Mouse (Mus musculus): Measurements from ENCODE around the gene Tspan17. TPM values are rescaled to one million over a fixed set of nuclear protein-coding genes. Genes with fewer than 3 reads are reported as not detected.

The Tspan17 gene
- polyA plus RNA-seq (2014; fragmentation: Nextera tagmentation; extraction: Ambion mirVana): 6.5 and 8.7 TPM in 2 replicates

DNA sequence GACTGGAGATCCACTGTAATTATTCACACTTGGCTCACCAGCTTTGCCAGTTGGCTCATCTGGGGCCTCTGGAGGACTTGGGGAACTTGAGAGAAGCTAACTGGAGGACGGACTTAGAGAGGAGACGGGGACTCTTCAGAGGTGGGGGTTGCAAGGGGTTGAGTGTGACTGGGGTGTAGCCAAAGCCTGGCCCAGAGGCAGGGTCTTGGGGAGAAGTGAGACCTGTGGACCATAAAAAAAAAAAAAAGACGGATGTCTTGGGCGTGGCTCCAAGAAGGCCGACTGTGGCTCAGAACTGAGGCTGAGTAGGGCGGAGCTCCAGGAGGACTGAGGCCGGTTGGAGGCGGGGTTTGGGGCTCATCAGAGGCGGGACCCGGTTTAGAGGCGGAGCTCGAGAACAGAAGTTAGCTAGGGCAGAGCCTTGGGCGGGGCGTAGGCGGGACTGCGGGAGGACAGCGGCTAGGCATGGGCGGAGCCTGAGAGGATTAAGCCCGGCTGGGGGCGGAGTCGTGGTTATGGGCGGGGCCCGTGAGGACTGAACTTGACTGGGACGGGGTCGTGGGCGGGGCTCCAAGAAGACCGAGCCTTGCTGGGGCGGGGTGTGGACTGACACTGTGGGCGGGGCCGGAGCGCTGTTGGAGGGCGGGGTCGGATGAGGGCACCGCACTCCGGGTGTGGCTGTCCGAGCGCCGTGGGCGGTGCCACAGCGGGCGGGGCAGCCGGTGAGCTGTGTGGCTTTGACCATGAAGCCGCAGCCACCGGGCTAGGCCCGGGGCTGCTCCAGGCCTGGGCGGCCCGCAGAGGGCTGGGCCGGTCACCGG, at the start of gene Tspan17:
Gene Tspan17, plus strand, starts transcription at position 638 of the 821 bp plus-strand sequence.
- no peak for TF ChIP-seq CTCF (IDR thresholded peaks at IDR 0.05; ENCODE audit: low read depth)
- Histone ChIP-seq H3K27me3 (ENCODE audit: insufficient read depth, low read length) (peaks cover 11% of the 10 kb centered on the region; the same call in 1 of the 2 replicates), H3K9me3 (ENCODE audit: low read depth, low read length) (no peaks in the 10 kb centered on the region), H3K36me3 (ENCODE audit: insufficient read depth) (no peaks in the 10 kb centered on the region), H3K4me3 (ENCODE audit: low read depth, low read length) (peak within 1 kb of the TSS; percentile 58), H3K4me1 (ENCODE audit: insufficient read depth) (no peaks in the 10 kb centered on the region; the same call in 1 of the 2 replicates), H3K27ac (ENCODE audit: low read depth) (no peak within 1 kb of the TSS), H3K9ac (peak within 1 kb of the TSS; percentile 44), H3K4me2 (peak within 1 kb of the TSS; percentile 98)
- 2% methylated on average over 48 of the region's 49 CpGs for WGBS
- ATAC-seq (ENCODE audit: insufficient read depth): peak; percentile 89
- DNase-seq: peak; percentile 99

DNA sequence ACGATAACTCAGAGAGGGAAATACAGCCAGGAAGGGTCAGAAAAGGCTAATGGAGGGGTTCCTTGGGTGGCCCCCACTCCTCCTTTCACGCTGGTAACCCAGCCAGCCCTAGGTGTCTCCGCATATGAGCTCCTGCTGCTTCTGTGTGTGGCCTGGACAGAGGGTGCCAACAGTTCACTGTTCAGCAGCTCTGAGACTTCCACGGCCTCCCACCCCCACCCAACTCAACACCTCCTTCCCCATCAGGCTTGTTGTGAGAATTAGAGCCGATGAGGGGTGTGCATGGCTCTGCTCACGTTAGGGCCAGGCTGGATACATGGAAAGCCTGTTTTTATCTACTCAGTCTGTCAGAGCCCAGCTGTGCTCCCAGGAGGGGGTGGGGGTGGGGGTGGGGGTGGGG, 43.1 kb upstream of the Tspan17 start:
- TF ChIP-seq CTCF (IDR thresholded peaks at IDR 0.05; ENCODE audit: low read depth): no peak

DNA sequence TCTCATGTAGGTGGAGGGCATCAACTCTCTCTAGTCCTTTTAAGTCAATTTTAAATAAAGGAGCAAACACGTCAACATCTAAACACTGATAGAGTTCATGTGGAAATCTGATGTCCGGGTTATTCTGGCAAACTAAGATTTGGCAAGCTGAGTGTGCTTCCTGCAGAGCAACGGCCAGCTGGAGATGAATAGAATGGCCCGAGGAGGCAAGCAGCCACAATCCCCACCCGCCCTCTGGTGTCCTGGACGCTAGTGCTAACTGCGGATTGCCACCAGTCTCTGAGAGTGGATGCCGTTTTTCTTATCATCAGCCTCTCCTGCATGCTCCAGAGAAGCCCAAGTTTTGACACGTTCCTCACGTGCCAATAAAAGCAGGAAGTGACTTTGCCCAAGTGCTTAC, 42.3 kb upstream of the Tspan17 start:
- H3K4me1 ChIP-seq (ENCODE audit: insufficient read depth): no peaks in the 10 kb centered on the region
- no peak overlapping the region for H3K27ac ChIP-seq (ENCODE audit: low read depth)
- peak; percentile 4 for DNase-seq
- H3K9me3 ChIP-seq (ENCODE audit: low read depth, low read length): no peaks in the 10 kb centered on the region
- ATAC-seq (ENCODE audit: insufficient read depth): no peak
- H3K27me3 ChIP-seq (ENCODE audit: insufficient read depth, low read length): peaks cover 32% of the 10 kb centered on the region
- no peak overlapping the region for H3K9ac ChIP-seq
- no peaks in the 10 kb centered on the region for H3K36me3 ChIP-seq (ENCODE audit: insufficient read depth)
- WGBS: 35% methylated on average over 10 of the region's 10 CpGs
- H3K4me2 ChIP-seq: no peak overlapping the region
- H3K4me3 ChIP-seq (ENCODE audit: low read depth, low read length): no peak overlapping the region
- no peak for TF ChIP-seq CTCF (IDR thresholded peaks at IDR 0.05; ENCODE audit: low read depth)

More for the DNA sequence above, 43.1 kb upstream of the Tspan17 start:
- no peaks in the 10 kb centered on the region for H3K4me1 ChIP-seq (ENCODE audit: insufficient read depth)
- H3K4me2 ChIP-seq: no peak overlapping the region
- ATAC-seq (ENCODE audit: insufficient read depth) (no peak), DNase-seq (no peak)
- WGBS: 26% methylated on average over 6 of the region's 6 CpGs
- H3K27ac ChIP-seq (ENCODE audit: low read depth): no peak overlapping the region
- H3K9ac ChIP-seq: no peak overlapping the region
- H3K9me3 ChIP-seq (ENCODE audit: low read depth, low read length): no peaks in the 10 kb centered on the region
- peaks cover 31% of the 10 kb centered on the region for H3K27me3 ChIP-seq (ENCODE audit: insufficient read depth, low read length)
- no peak overlapping the region for H3K4me3 ChIP-seq (ENCODE audit: low read depth, low read length)
- H3K36me3 ChIP-seq (ENCODE audit: insufficient read depth): no peaks in the 10 kb centered on the region

DNA sequence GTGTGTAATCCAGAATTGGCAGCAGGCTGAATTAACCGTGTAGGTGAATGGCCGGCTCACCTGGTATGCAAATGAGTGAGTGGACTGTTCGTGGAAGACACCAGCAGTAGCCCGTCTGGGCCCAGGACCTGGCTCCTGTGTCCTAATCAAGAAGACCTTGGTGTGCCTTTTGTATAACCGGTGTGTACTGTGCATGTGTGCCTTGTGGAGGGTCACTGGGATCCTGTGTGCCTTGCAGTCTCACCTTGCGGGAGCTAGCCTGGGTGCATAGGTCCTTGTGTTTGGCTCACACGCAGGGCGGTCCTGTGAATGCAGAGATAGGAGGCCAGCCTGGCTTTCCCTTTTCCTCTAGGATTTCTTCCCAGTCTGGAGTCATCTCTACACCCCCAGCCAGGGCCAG, 41.0 kb upstream of the Tspan17 start:
- H3K9me3 ChIP-seq (ENCODE audit: low read depth, low read length): no peaks in the 10 kb centered on the region
- H3K4me1 ChIP-seq (ENCODE audit: insufficient read depth): no peaks in the 10 kb centered on the region
- H3K36me3 ChIP-seq (ENCODE audit: insufficient read depth): no peaks in the 10 kb centered on the region
- no peak overlapping the region for H3K4me2 ChIP-seq
- no peak for DNase-seq
- H3K27ac ChIP-seq (ENCODE audit: low read depth): no peak overlapping the region
- H3K4me3 ChIP-seq (ENCODE audit: low read depth, low read length): no peak overlapping the region
- ATAC-seq (ENCODE audit: insufficient read depth): no peak
- TF ChIP-seq CTCF (IDR thresholded peaks at IDR 0.05; ENCODE audit: low read depth): no peak
- WGBS: 75% methylated on average over 8 of the region's 8 CpGs
- H3K9ac ChIP-seq: no peak overlapping the region
- peaks cover 32% of the 10 kb centered on the region for H3K27me3 ChIP-seq (ENCODE audit: insufficient read depth, low read length)

DNA sequence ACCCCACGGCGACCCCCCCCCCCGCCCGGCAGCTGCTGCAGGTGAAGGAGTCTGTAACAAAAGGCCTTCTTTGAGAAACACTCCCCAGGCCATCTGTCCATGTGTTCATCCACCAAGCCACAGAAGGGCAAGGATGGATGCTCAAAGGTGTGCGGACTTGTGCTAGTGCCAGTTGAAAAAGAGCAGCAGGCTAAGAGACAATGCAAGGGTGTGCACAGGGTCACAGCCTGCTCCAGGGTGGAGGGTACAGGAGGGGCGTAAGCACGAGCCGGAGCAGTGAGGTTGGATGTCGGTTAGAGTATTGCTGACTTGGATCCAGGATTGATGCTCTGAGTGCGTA, 40.5 kb upstream of the Tspan17 start:
- no peak overlapping the region for H3K27ac ChIP-seq (ENCODE audit: low read depth)
- peak overlapping the region; percentile 82 for H3K4me2 ChIP-seq
- 42% methylated on average over 10 of the region's 10 CpGs for WGBS
- no peak for DNase-seq
- peaks cover 32% of the 10 kb centered on the region for H3K27me3 ChIP-seq (ENCODE audit: insufficient read depth, low read length)
- H3K4me1 ChIP-seq (ENCODE audit: insufficient read depth): no peaks in the 10 kb centered on the region
- no peak for ATAC-seq (ENCODE audit: insufficient read depth)
- no peak overlapping the region for H3K9ac ChIP-seq
- no peak for TF ChIP-seq CTCF (IDR thresholded peaks at IDR 0.05; ENCODE audit: low read depth)
- peak overlapping the region; percentile 53; the same call in 1 of the 2 replicates for H3K4me3 ChIP-seq (ENCODE audit: low read depth, low read length)
- no peaks in the 10 kb centered on the region for H3K9me3 ChIP-seq (ENCODE audit: low read depth, low read length)
- H3K36me3 ChIP-seq (ENCODE audit: insufficient read depth): no peaks in the 10 kb centered on the region

DNA sequence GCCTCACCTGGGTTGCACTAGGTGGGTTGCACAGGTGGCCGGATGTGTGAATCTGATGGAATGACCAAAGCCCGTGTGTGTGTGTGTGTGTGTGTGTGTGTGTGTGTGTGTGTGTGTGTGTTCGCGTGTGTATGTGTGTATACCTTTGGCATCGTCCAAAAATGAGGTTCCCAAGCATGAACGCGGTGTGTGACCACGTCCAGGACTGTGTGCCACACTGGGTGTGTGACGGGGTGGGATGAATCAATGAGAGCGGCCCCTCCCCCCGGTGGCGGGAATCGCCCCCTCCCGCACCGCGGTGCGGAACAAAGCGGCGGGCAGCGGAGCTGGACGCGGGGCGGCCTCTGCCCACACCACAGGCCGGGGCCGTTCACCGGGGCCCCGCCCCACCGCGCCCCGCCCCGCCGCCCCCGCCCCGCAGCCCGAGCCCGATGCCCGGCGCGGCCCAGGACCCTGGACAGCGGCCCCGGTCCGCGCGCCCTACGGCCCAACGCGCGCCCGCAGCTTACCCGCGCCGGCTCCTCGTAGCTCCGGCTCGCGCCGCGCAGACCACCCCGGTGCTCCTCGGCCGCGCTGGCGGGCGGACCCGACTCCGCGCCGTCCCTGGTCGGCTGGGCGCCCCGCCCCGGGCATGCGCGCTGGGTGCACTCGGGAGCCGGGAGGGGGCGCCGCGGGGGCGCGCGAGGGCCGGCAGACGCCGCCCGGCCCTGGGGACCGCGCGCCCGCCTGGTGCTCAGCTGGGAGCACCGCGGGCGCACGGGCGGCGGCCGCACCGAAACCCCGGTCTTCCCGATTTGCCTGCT, 39.9 kb upstream of the Tspan17 start:
- Histone ChIP-seq H3K27me3 (ENCODE audit: insufficient read depth, low read length) (peaks cover 32% of the 10 kb centered on the region), H3K9me3 (ENCODE audit: low read depth, low read length) (no peaks in the 10 kb centered on the region), H3K4me2 (peak overlapping the region; percentile 82), H3K27ac (ENCODE audit: low read depth) (no peak overlapping the region), H3K36me3 (ENCODE audit: insufficient read depth) (no peaks in the 10 kb centered on the region), H3K4me3 (ENCODE audit: low read depth, low read length) (peak overlapping the region; percentile 53), H3K9ac (no peak overlapping the region), H3K4me1 (ENCODE audit: insufficient read depth) (no peaks in the 10 kb centered on the region)
- peak; percentile 87 for ATAC-seq (ENCODE audit: insufficient read depth)
- TF ChIP-seq CTCF (IDR thresholded peaks at IDR 0.05; ENCODE audit: low read depth): no peak
- 2% methylated on average over 81 of the region's 100 CpGs for WGBS
- peak; percentile 82 for DNase-seq

DNA sequence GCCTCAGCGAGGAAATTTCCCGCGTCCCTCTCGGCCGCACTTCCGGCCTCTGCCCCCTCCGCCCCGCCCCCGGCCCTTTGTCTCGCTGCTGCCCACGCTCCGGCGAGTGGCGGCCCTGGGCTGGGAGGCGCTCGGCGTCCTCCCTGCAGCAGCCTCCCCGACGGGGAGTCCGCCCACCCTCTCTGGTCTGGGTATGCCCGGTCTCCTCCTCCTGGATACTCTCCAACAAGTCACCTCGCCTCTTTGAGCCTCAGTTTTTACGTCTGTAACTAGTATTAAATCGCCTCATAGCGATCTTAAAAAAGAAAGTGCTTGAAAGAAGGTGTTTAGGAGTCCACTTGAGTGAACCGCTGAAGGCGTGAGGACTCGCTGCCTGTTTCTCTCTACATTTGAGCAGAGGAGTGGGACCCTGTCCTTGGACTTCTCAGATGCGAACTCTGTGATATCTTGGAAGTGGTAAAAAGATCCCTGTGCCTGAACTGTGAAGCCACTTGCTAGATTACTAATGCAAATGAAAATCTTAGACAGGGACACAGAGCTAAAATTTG, 39.2 kb upstream of the Tspan17 start, which contains the start of gene Gprin1:
Gene Gprin1, minus strand, starts transcription at position 11 of the 548 bp plus-strand sequence.
- peak within 1 kb of the TSS; percentile 53 for H3K4me3 ChIP-seq (ENCODE audit: low read depth, low read length)
- H3K9me3 ChIP-seq (ENCODE audit: low read depth, low read length): no peaks in the 10 kb centered on the region
- H3K36me3 ChIP-seq (ENCODE audit: insufficient read depth): no peaks in the 10 kb centered on the region
- H3K4me2 ChIP-seq: peak within 1 kb of the TSS; percentile 82
- H3K27ac ChIP-seq (ENCODE audit: low read depth): no peak within 1 kb of the TSS
- ATAC-seq (ENCODE audit: insufficient read depth): peak; percentile 45; the same call in 1 of the 2 replicates
- peaks cover 32% of the 10 kb centered on the region for H3K27me3 ChIP-seq (ENCODE audit: insufficient read depth, low read length)
- WGBS: 3% methylated on average over 29 of the region's 29 CpGs
- no peaks in the 10 kb centered on the region for H3K4me1 ChIP-seq (ENCODE audit: insufficient read depth)
- peak; percentile 25 for DNase-seq
- no peak for TF ChIP-seq CTCF (IDR thresholded peaks at IDR 0.05; ENCODE audit: low read depth)
- H3K9ac ChIP-seq: no peak within 1 kb of the TSS
